Mouse (Mus musculus) heart, postnatal 0 days (tissue): ENCODE results near the gene Kmt5b. TPM values are rescaled to one million over a fixed set of nuclear protein-coding genes. Genes with fewer than 3 reads are reported as not detected.
A peak's percentile ranks its signal among the peaks of the same experiment; 100 is the strongest.

Source experiments
- ATAC-seq: fragments of 200-750 bp; cut with Nextera tagmentation; 2 replicates; pipeline ENCODE4 v1.8.0; 2017; ENCODE audit warnings: low read depth, moderate number of reproducible peaks, moderate library complexity; ENCODE audit not compliant: insufficient read depth
- DNase-seq: peaks from one replicate; pipeline ENCODE4 v3.0.0-alpha.2; 2016; ENCODE audit warnings: low spot score
- H3K27ac ChIP-seq: fragments of 300-500 bp; sonication (generic); 2 replicates; pipeline ENCODE4 v1.5.1; 2014; ENCODE audit warnings: low read depth, mild to moderate bottlenecking
- H3K27me3 ChIP-seq: fragments of 300-500 bp; sonication (generic); 2 replicates; pipeline ENCODE4 v1.6.1; 2014; ENCODE audit warnings: low read length, mixed read lengths; ENCODE audit not compliant: control insufficient read depth, insufficient read depth
- H3K36me3 ChIP-seq: fragments of 300-500 bp; sonication (generic); replicated peaks from 2 replicates; pipeline ENCODE4 v1.6.1; 2014; ENCODE audit warnings: low read length, mixed read lengths; ENCODE audit not compliant: control insufficient read depth, insufficient read depth
- H3K4me1 ChIP-seq: fragments of 300-500 bp; sonication (generic); 2 replicates; pipeline ENCODE4 v1.6.1; 2014; ENCODE audit warnings: antibody characterized with exemption; ENCODE audit not compliant: control insufficient read depth, insufficient read depth
- H3K4me2 ChIP-seq: fragments of 300-500 bp; sonication (generic); 2 replicates; pipeline ENCODE4 v1.6.1; 2014; ENCODE audit warnings: low read depth, mild to moderate bottlenecking, low read length, moderate library complexity
- H3K4me3 ChIP-seq: fragments of 300-500 bp; sonication (generic); 2 replicates; pipeline ENCODE4 v1.5.1; 2014; ENCODE audit warnings: low read depth, low read length
- H3K9ac ChIP-seq: fragments of 300-500 bp; sonication (generic); replicated peaks from 2 replicates; pipeline ENCODE4 v1.6.1; 2014; ENCODE audit warnings: low read depth, low read length, mixed read lengths
- H3K9me3 ChIP-seq: fragments of 300-500 bp; sonication (generic); replicated peaks from 2 replicates; pipeline ENCODE4 v1.6.1; 2016; ENCODE audit warnings: low read length; ENCODE audit not compliant: control insufficient read depth
- CTCF ChIP-seq: IDR thresholded peaks from 2 replicates; pipeline ENCODE4 v1.5.1; 2016; ENCODE audit warnings: antibody characterized with exemption, control low read depth, low read depth
- EP300 ChIP-seq: IDR thresholded peaks from 2 replicates; pipeline ENCODE4 v1.6.1; 2016; ENCODE audit warnings: antibody characterized with exemption, low read depth
- WGBS: fragments of 180-500 bp; shearing (Covaris S2); extraction: QIAGEN DNeasy Blood & Tissue Kit; methylation state at CpG from one replicate; pipeline ENCODE4 v1.1.7; 2014; 5-methylcytosine and 5-hydroxymethylcytosine counted together
- polyA plus RNA-seq: library from polyadenylated mRNA; unstranded; fragments of >200 nt; fragmentation: Nextera tagmentation; extraction: Ambion mirVana; gene quantifications from 2 replicates; pipeline ENCODE4 v1.2.1, GENCODE M21; 2015
- total RNA-seq: library from RNA; depleted of rRNA; stranded (reverse); fragments of >200 nt; gene quantifications from 2 replicates; pipeline ENCODE4 v1.2.3, GENCODE M21; 2014; ENCODE audit warnings: low replicate concordance

The Kmt5b gene
- total and polyA plus RNA-seq, 2 experiments from 2014 or later: 16.2 to 27.9 TPM

DNA sequence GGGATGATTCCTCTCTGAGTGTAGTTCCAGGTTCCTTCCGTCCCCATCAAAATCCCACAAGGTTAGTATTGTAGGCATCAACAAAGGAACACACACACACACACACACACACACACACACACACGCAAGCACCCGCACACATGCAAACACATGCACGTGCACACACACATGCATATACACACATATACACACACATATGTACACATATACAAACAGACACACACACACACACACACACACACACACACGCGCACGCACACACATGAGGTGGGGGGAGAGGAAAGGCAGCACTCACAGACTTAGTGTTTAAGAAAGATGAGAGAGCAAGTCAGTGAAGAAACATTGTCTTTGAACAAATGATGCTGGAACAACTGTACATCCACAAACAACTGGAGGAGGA lies 23.9 kb upstream of the Kmt5b start:
- 81% methylated on average over 7 of the region's 7 CpGs for WGBS
- Histone ChIP-seq H3K27me3 (no peaks in the 10 kb centered on the region), H3K9ac (no peak overlapping the region), H3K9me3 (peaks cover 6% of the 10 kb centered on the region; the same call in 1 of the 2 replicates), H3K27ac (no peak overlapping the region), H3K4me3 (no peak overlapping the region), H3K36me3 (no peaks in the 10 kb centered on the region), H3K4me1 (no peaks in the 10 kb centered on the region), H3K4me2 (no peak overlapping the region)
- TF ChIP-seq EP300 (no peak), CTCF (no peak)
- DNase-seq (no peak), ATAC-seq (no peak)

DNA sequence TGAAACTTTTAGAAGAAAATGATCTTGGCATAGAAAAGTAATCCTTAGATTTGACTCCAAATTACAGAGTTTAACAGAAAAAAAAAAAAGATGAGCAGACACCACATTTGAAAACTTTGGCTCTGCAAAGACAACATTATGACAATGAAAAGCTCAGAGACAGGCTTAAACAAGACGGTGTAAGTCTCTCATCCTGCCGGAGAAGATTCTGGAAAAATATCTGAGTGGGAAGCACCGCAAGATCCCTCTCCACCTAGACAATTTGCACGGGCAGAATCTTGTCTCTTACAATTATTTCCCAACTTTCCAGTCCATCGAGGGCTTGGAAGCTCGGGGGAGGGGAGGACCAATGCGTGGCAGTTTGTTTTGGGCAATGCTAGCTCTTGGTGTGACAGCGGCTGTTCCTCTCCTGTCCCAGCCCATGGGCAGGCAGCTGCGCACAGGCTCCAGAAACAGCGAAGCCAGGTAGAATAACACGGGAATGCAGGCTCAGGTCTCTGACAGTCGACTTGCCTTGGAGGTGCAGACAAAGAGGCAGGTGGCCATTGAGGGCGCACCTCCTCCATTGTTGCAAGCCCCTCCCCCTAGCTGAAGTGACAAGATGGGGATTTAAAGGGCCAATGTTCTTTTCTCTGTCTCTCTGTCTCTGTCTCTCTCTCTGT lies 23.2 kb upstream of the Kmt5b start:
- DNase-seq (peak; percentile 30), ATAC-seq (peak; percentile 67)
- H3K27ac ChIP-seq: peak overlapping the region; percentile 38; the same call in 1 of the 2 replicates
- peak overlapping the region; percentile 94 for H3K4me2 ChIP-seq
- no peaks in the 10 kb centered on the region for H3K27me3 ChIP-seq
- H3K9me3 ChIP-seq: peaks cover 8% of the 10 kb centered on the region; the same call in 1 of the 2 replicates
- H3K4me1 ChIP-seq: no peaks in the 10 kb centered on the region
- peak overlapping the region; percentile 64 for H3K4me3 ChIP-seq
- TF ChIP-seq EP300 (no peak), CTCF (no peak)
- peak overlapping the region; percentile 70 for H3K9ac ChIP-seq
- no peaks in the 10 kb centered on the region for H3K36me3 ChIP-seq
- WGBS: 4% methylated on average over 13 of the region's 13 CpGs

DNA sequence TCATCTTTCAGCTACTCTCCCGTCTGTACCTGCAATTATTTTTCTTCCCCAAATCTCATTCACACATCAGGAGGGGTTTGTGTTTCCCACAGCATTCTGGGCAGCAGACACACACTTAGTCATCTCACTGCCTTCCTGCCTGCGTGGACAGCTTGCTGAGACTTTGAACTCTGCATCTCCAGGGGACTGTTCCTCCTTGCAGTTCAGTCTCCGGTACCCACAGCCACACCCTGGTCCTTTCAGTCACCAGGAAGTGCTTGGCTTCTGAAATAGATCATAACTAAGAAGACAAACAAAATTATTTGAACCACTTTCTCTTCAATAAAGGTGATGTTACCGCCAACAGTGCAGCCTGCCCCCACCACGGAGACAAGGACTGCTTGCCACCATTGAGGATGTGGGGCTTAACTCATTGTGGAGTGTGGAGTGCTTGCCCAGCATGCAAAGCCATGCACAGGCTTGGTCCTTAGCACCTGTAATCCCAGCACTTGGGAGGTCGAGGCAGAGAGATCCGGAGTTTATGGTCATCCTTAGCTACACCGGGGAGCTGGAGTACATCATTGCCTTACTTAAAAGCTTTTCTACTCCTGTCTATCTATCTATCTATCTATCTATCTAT lies 14.5 kb upstream of the Kmt5b start:
- H3K9ac ChIP-seq: no peak overlapping the region
- no peak for TF ChIP-seq EP300
- TF ChIP-seq CTCF: no peak
- DNase-seq (no peak), ATAC-seq (no peak)
- H3K27me3 ChIP-seq: no peaks in the 10 kb centered on the region
- no peaks in the 10 kb centered on the region for H3K4me1 ChIP-seq
- H3K4me2 ChIP-seq: no peak overlapping the region
- H3K4me3 ChIP-seq: no peak overlapping the region
- H3K36me3 ChIP-seq: no peaks in the 10 kb centered on the region
- H3K27ac ChIP-seq: no peak overlapping the region
- 37% methylated on average over 8 of the region's 8 CpGs for WGBS
- H3K9me3 ChIP-seq: peaks cover 8% of the 10 kb centered on the region; the same call in 1 of the 2 replicates

DNA sequence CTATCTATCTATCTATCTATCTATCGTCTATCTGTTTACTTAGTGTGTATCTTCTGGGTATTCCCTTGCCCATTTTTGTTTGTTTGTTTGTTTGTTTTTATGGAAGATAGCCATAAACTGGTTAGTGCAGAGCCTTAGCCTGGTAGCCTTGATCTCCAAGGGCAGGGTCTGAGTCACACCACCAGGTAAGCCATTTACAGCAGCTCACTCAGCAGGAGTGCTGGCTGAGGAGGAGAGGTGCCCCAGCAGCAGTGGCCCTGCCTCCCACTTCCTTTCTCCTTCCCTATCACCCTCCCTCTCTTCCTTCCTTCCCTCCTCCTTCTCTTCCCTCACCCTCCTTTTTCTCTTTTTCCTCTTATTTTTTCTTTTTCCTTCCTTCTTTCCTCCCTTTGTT lies 14.0 kb upstream of the Kmt5b start:
- WGBS: 91% methylated on average over 1 of the region's 1 CpGs
- H3K36me3 ChIP-seq: no peaks in the 10 kb centered on the region
- no peak overlapping the region for H3K4me2 ChIP-seq
- 0 out of 2 replicates have a peak, but pooled peaks cover 3% of the 10 kb centered on the region for H3K9me3 ChIP-seq
- H3K4me3 ChIP-seq: no peak overlapping the region
- no peak overlapping the region for H3K9ac ChIP-seq
- TF ChIP-seq EP300 (no peak), CTCF (no peak)
- H3K27ac ChIP-seq: no peak overlapping the region
- no peaks in the 10 kb centered on the region for H3K27me3 ChIP-seq
- no peaks in the 10 kb centered on the region for H3K4me1 ChIP-seq
- no peak for ATAC-seq
- no peak for DNase-seq

DNA sequence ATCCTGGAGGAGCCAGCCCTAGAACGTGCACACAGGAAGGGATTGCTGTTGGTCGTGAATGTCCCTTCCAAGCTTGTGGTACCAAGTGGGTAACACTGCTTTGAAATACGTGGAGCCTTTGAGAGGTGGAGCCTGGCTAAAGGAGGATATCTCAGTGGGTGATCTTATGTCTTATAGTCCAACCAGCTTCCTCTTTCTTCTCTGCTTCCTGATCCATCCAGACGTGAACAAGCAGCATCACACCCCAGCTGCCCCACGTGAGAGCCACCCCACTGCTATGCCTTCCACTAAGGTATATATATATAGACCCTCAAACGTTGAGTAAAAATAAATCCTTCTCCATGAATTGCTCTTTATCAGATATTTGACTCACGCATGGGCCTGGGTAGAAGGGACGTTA lies 13.5 kb upstream of the Kmt5b start:
- Histone ChIP-seq H3K4me3 (no peak overlapping the region), H3K4me1 (no peaks in the 10 kb centered on the region), H3K9me3 (no peaks in the 10 kb centered on the region), H3K9ac (no peak overlapping the region), H3K36me3 (no peaks in the 10 kb centered on the region), H3K27ac (no peak overlapping the region), H3K4me2 (no peak overlapping the region), H3K27me3 (no peaks in the 10 kb centered on the region)
- 35% methylated on average over 8 of the region's 8 CpGs for WGBS
- ATAC-seq: no peak
- no peak for DNase-seq
- TF ChIP-seq CTCF (no peak), EP300 (no peak)
